Mouse (Mus musculus) cerebellum, postnatal 4 days (tissue): ENCODE measurements around the gene Gfod2.

Source experiments
- DNase-seq, 2 experiments: peaks; one replicate each; pipeline ENCODE4 v3.0.0; 2022; ENCODE audit warnings: low spot score in 2 of 2, mixed read lengths in 1 of 2

Gene Gfod2

DNA sequence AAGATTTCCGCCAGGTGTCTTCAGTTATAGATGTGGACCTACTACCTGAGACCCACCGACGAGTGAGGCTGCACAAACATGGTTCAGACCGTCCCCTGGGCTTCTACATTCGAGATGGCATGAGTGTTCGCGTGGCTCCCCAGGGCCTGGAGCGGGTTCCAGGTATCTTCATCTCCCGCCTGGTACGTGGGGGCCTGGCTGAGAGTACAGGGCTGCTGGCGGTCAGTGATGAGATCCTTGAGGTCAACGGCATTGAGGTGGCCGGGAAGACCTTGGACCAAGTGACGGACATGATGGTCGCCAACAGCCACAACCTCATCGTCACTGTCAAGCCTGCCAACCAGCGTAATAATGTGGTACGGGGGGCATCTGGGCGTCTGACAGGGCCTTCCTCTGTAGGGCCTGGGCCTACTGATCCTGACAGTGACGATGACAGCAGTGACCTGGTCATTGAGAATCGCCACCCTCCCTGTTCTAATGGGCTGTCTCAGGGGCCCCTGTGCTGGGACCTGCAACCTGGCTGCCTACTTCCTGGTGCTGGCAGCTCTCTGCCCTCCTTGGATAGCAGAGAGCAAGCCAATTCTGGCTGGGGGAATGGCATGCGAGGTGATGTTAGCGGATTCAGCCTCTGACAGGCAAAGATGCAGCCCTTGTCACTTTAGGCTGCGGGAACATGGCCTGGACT is 55.6 kb downstream of the Gfod2 start:
- DNase-seq: no peak

DNA sequence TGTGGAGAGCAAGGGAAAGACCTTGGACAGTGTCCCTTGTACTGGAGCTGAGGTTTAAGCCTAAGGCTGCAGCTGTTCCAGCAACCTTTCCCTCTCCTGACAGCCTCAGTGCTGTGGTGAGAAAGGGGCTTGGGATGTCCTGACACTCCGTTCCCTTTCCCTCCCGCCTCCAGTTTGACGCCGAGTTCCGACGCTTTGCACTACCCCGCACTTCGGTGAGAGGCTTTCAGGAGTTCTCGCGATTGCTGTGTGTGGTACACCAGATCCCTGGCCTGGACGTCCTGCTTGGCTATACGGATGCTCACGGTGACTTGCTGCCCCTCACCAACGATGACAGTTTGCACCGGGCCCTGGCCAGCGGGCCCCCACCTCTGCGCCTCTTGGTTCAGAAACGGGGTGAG is 56.5 kb downstream of the Gfod2 start:
- no peak for DNase-seq

DNA sequence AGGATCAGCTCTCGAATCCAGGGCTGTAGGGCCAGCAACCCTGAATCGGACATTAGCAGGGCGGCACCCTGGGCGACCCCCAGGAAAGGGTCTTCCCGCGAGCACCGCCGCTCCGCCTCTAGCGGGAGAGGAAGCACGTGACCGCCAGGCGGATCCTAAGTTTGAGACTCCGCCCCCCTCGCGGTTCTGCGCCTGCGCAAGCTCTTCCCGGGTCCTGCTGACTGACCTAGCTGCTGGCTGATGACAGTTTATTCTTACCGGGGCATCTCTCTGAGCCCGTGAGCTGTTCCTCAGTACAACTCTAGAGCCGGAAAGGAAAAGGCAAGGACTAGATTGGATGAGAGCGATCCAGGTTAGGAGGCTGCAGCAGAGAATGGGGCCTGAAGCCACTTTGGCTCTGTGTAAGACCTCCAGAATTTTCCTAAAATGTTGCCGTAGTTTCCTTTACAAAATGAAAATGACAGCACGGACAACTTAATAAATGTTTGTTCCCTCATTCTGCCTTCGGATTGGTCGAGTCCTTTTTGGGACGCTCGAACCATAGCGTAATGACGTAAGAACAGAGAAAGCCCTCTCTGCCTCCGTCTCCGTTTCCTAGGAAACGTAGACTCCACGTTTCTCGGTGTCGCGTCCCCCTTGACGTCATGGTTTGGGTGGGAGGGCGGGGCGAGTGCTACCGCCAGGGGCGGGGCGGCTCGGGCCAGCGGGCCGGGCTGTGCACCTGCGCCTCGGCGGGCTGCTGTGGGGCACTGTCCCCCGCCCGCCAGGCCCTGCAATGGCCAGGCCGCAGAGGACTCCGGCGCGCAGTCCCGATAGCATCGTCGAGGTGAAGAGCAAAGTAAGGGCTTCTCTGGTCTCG is 57.3 kb downstream of the Gfod2 start, which contains the start of the genes Acd and Pard6a:
Gene Acd (minus strand): TSS at position 137 of the 859 bp plus-strand sequence.
Gene Pard6a (plus strand): TSS at position 183 of the 859 bp plus-strand sequence.
- DNase-seq: peak; percentile 94 to 97

DNA sequence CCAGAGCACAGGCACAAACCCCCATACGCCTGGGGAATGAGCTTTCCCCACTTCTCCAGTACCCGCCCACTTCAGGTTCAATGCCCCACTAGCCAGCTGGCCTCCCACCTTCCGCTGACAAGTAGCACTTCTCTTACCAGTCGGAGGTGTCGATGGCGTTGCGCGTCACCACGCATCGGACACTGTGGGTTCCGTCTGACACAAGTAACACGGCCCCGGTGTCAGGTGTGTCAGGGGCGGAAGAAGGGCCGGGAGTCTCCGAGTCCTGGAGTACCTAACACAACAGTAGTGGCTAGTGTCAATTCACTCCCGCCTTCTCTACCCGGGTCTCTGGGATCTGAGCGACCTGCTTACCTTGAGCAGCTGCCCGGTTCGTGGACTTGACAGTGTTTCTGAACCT is 57.9 kb downstream of the Gfod2 start:
- DNase-seq: no peak

DNA sequence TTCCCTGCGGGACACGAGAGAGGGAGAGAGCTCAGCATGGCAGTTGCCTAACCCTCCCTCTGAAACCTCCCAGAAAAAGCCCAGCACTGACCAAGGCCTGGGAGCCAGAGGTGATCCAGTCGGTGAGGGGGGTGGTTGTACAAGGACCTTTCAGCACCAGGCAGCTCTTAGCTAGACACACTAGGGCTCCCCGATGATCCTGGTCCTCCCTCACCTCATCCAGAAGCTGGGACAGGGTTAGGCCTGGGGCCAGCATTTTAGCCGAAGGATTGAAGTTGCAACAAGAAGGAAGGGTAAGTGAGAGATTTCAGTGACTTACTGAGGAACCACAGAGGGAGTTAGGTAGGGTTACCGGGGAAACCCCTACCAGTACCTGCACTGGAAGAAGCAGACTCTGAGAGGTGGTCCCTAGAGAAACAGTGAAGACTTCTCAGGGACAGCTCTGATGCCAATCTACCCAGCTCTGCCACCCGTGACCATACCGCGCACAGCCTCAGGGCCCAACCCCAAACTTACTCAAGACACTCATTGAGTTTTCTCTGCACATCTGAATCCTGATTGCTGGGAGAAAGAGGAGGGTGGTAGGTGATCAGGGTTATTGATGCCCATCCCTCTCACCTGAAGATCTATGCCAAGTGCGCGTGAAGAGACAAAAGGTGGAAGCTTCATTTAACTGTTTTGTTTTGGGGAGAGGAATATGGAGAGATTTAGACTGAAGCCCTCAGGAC is 58.8 kb downstream of the Gfod2 start:
- DNase-seq: no peak

DNA sequence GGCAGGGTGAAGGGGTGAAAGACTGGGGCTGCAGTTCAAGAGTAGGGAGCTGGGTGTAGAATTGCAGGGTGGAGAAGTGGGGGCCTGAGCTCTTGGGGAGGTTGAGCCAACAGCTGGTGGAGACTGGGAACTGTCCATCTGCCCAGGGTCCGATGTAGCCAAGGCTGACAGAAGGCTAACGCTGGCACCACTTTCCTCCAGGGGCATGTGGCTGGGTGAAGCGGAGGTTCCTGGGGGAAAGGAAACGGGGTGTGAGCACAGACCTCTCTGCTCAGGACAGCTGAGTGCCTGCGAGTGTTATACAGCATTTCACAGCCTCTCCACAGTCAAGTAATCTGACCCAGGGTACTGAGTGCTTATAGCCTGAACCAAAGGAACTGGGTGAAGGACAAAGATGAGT is 59.7 kb downstream of the Gfod2 start:
- no peak for DNase-seq

DNA sequence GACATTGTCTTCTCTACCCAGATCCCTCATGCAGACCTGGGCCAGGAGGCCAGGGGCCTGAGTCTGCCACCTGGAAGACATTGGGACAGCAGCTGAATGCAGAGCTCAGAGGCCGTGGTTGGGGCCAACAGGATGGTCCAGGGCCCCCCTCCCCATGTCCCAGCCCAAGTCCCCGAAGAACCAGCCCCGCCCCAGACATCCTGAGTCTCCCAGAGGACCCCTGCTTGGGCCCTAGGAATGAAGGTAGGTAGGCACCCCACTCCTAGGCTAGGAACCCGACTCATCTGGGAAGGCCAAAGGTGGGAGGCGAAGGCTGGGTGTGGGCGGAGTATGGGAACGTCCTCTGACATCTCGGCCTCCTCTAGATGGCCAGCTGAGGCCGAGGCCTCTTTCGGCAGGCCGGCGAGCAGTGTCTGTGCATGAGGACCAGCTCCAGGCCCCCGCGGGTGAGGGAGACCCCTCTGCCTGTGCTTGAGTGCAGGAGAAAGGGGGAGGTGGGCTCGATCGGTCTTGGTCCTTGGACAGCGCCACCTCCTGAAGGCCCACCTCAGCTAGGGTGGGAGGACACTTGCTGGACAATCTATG is 61.2 kb downstream of the Gfod2 start:
- no peak for DNase-seq

DNA sequence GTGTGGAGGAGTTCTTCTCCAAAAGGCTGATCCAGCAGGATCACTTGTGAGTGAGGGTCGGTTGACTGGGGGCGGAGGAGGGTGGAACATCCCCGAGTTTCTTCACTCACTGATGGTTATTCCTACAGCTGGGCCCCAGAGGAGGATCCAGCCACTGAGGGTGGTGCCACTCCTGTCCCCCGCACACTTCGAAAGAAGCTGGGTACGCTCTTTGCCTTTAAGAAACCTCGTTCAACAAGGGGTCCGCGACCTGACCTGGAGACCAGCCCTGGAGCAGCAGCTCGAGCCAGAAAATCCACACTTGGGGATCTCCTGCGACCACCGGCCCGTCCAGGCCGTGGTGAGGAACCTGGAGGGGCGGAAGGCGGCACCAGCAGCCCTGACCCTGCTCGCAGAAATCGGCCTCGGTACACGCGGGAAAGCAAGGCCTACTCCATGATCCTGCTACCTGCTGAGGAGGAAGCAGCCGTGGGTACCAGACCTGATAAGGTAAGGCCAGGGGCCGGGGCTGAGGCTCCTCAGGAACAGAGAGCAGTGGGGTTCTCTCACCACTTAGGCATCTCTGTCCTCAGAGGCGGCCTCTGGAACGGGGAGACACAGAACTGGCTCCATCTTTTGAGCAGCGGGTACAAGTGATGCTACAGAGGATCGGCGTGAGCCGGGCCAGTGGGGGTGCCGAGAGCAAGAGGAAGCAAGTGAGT is 63.2 kb downstream of the Gfod2 start:
- DNase-seq: no peak

DNA sequence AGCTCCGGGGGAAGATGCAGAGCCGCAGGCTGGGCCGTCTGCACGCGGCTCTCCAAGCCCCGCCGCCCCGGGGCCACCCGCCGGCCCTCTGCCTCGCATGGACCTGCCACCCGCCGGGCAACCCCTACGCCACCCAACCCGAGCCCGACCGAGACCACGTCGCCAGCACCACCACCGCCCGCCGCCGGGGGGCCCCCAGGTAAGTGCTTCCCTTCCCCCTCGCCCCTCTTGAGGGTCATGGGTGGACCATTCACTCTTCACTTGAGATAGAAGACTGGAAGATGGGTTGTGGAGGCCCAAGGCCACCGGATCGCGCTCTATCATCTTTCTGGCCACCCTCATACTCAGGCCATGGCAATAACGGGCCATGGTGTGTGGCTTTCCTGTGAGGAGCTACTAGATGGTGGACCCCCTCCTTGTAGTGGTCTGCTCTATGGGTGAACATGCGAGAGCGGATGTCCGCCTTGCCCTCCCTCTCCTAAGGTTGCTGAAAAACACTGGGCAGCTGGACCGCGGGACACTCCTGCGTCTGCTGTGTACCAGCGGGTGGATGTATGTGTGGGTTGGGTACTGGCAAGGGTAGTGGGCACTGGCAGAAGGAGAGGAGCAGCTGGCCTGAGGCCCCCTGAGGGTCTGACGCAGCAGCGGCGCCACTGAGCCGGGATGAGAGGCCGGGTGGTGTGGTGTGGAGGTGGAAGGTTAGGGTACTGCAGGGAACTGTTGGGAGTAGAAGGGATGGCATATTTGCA is 64.2 kb downstream of the Gfod2 start:
- DNase-seq: peak in 1 of 2 experiments; percentile 79

DNA sequence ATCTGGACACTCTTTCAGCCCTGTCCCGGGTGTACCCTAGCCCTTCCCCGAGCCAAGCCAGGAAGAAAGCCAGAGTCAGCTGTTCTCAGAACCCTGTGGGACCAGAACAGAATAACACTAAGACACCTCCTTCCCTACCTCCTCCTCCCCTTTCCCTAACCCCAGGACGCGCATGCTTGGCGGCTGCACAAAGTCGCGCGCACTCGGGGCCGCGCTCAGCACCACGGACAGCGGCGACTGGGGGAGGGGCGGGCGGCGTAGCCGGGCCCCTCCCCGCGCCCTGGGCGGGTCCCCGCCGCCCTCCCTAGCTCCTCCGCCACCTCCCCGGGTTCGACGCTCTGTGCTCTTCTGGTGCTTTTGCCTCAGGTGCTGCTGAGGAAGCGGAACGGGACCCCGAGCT is 64.8 kb downstream of the Gfod2 start:
- DNase-seq: peak; percentile 74 to 85

DNA sequence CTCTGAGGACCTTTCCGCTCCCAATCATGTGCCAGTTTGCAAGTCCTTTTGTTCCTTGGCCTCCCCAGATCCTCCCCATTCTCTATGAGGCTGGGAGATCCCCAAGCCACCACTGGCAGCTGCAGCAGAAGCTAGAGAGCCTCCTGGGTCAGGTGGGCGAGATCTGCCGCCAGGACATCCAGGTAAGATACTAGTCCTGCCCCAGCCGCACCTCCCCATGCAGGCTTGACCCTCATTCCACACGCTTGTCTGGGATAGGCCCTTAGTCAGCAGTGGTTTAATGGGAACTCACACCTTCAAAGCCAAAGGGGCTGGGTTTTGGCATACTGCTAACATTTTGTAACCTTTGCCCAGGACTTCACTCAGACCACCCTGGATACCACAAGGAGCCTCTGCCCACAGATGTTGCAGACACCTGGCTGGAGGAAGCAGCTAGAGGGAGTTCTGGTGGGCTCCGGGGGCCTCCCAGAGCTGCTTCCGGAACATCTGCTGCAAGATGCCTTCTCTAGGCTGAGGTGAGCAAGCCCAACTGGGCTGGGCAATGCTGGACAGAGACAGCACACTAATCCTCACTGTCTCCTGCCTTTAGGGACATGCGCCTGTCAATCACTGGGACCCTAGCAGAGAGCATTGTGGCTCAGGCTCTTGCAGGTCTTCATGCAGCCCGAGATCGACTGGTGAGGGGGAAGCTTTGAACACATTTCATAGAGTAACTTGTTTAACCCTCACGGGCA is 65.8 kb downstream of the Gfod2 start:
- no peak for DNase-seq

DNA sequence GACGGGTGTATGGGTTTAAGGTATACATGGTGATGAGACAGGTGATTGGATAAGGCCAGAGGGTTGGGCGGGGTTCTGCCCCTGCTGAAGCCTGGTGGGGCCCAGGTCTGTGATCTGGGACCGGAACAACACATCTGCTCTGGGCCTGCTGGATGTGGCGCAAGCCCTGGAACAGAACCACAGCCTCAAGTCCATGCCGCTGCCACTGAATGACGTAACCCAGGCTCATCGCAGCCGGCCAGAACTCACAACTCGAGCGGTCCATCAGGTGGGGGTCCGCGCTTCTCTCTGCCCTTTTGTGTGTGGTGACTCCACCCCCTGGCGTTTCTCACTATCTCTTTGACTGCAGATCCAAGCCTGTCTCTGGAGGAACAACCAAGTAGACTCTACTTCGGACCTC is 67.5 kb downstream of the Gfod2 start:
- DNase-seq: no peak

DNA sequence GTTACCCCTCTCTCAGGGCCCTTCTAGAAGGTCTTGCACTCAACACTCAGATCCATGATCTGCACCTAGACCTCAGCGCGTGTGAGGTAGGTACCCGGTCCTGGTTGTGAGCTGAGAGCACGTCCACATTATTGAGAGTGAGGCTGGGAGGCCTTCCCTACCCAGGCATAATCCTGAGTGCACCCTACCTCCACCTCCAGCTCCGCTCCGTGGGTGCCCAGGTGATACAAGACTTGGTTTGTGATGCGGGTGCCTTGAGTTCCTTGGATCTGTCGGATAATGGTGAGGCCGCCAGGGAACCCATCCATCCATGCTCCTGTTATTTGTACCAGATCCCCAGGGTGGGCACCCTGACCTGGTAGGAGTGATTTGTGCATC is 68.5 kb downstream of the Gfod2 start:
- DNase-seq: no peak

DNA sequence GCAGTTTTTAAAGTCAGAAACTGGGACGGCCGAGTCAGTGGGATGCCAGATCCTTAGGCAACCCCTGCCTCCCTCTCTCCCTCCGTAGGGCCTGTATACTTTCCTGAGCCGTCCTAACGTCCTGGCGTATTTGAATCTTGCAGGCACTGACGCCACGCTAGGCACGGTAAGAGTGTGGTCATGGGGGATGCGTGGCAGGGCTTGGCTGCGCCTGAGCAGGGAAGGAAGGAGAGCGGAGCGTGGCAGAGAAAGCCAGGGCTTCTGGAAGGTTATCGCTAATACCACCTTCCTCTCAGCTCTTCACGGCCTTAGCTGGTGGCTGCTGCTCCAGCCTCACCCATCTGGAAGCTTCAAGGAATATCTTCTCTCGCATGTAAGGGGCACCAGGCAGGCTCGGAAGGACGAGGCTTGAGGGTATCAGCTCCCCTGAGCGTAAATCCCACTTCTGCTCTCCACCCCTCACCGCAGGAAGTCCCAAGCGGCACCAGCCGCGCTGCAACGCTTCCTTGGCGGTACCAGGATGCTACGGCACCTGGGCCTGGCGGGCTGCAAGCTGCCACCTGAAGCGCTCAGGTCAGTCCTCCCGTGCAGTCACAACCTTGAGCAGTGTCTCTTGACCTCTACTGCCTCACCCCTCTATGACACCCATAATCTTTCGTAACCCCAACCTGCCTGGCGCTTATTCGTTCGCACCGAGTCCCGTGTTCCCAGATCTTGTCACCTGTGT is 69.0 kb downstream of the Gfod2 start:
- no peak for DNase-seq

DNA sequence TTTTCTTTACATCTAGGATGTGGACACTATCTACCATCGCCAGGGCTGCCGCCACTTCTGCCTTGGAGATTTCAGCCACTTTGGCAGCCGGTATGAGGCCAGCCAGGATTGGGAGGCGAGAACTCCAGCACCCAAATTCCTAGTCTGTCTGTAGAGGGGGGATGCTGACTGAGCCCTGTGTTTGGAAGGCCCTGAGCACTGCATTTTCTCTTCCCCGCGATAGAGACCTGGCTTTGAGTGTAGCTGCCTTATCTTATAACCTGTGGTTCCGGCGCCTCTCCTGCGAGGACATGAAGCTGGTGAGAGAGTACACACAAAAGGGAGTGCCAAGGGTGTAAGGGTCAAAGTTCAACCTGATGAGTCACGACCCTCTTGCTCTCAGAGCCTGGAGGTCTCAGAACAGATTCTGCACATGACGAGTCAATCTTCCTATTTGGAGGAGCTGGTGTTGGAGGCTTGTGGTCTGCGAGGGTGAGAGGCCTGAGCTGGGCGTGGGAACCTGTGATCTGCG is 70.2 kb downstream of the Gfod2 start:
- DNase-seq: no peak

DNA sequence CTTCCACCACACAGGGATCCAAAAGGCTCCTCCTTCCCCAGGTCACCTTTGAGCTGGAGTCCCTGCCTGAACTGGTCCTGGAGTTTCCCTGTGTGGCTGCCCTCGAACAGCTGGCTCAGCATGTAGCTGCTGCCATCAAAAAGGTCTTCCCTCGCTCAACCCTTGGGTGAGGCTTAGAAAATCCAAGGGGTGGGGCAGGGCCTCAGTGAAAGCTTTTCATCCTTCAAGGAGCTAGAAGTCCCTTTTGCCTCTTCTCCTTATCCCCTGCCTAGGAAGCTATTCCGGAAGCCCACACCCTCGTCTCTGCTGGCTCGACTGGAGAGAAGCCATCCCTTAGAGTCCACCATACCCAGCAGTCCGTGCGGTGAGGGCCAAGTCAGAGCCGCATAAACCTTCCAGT is 71.0 kb downstream of the Gfod2 start:
- no peak for DNase-seq

DNA sequence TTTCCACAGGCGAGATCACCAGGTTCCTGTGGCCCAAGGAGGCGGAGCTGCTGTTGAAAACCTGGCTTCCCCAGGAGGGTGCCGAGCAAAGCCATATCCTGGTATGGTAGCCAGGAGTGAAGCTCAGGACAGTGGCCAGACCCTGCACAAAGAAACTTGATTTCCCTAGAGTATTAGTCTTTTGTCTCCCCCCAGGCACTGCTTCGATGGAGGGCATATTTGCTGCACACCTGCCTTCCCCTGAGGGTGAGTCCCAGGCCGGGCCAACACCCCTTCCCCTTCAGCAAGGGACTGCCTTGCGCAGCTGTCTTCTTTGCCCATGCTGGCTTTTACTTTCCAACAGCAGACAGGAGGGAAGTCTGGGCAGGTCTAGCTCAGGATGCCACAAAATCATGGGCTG is 71.9 kb downstream of the Gfod2 start:
- no peak for DNase-seq

DNA sequence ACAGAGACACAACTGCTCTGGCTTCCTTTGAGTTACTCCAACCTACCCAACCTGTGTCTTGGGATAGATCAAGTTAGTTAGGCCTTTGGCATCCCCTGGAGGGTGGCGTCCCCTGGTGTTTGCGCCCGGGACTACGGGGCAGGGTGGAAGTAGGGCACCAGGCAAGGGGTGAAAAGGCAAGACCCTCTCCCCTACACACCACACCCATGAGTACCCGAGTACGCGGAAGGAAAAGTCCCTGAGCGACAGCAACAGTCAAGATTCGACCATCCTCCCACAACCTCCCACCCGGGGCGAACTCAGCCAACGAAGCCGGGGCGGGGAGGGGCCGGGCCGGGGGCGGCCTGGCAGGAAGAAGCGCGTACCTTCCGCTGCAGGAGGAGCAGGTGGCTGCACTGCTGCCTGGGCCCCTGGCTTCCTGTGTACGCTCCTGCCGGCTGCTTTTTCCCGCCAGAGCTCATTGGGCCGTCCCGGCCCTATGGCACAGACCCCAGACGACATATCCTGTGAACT is 72.6 kb downstream of the Gfod2 start, which contains the start of gene Carmil2:
Gene Carmil2 (plus strand): TSS at position 479 of the 513 bp plus-strand sequence.
- no peak for DNase-seq

DNA sequence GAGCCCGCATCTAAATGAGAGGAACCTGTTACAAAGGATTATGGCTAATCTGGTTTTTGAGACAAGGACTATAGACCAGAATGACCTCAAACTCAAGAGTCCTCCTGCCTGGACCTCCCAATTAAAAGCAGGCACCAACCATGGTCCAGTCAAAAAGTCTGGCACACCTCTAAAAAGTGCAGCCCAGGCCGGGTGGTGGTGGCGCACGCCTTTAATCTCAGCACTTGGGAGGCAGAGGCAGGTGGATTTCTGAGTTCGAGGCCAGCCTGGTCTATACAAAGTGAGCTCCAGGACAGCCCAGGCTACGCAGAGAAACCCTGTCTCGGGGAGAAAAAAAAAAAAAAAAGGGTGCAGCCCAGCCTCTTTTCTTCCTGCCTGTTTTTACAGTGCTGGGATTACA is 73.1 kb downstream of the Gfod2 start:
- DNase-seq: no peak
